Mouse (Mus musculus): ENCODE results near the gene Stmn3. TPM values are rescaled to one million over a fixed set of nuclear protein-coding genes. Genes with fewer than 3 reads are reported as not detected.

Stmn3 gene
- total RNA-seq, 2 experiments from 2014 or later = not detected

GRCm38 (mm10) chr2:181286629-181287337 lies 27.5 kb downstream of the Stmn3 start:
- no peak for DNase-seq (ENCODE audit: low spot score)

GRCm38 (mm10) chr2:181279968-181280367 lies 34.3 kb downstream of the Stmn3 start:
- DNase-seq (ENCODE audit: low spot score) = no peak

- DNase-seq (ENCODE audit: low spot score) = no peak
Observed at GRCm38 (mm10) chr2:181277866-181278265, 36.4 kb downstream of the Stmn3 start.

GRCm38 (mm10) chr2:181276766-181277165 lies 37.5 kb downstream of the Stmn3 start:
- no peak for DNase-seq (ENCODE audit: low spot score)

GRCm38 (mm10) chr2:181274639-181275038 lies 39.7 kb downstream of the Stmn3 start:
- DNase-seq (ENCODE audit: low spot score) = no peak

- no peak for DNase-seq (ENCODE audit: low spot score)
Observed at GRCm38 (mm10) chr2:181273829-181274228, 40.5 kb downstream of the Stmn3 start.

GRCm38 (mm10) chr2:181272092-181272491 lies 42.2 kb downstream of the Stmn3 start:
- no peak for DNase-seq (ENCODE audit: low spot score)

- no peak for DNase-seq (ENCODE audit: low spot score)
Observed at GRCm38 (mm10) chr2:181266839-181267238, 47.5 kb downstream of the Stmn3 start.

Other genes with a start within 250 kb of the Stmn3 start
- gene Kcnq2, start 179.2 kb downstream of the Stmn3 start, total RNA-seq (2021) = under 1 TPM in 1 of 2 experiments, not detected in 1; 0.18 TPM
- 1,000 to 10,000 TPM; 2,039 to 2,096 TPM for gene Eef1a2, start 157.5 kb downstream of the Stmn3 start, total RNA-seq (2021)
- 10 to 100 TPM; 41.7 to 44.5 TPM for gene Ppdpf, start 127.3 kb downstream of the Stmn3 start, total RNA-seq (2021)
- gene Ptk6, start 111.7 kb downstream of the Stmn3 start, total RNA-seq (2021) = not detected
- gene Srms, start 101.3 kb downstream of the Stmn3 start, total RNA-seq (2021) = under 1 TPM; 0.19 to 0.21 TPM
- gene Fndc11, start 94.5 kb downstream of the Stmn3 start, total RNA-seq (2021) = not detected
- 1 to 10 TPM; 2.6 to 3.1 TPM for gene Helz2, start 72.5 kb downstream of the Stmn3 start, total RNA-seq (2021)
- 1 to 10 TPM; 7.2 to 8.7 TPM for gene Gmeb2, start 26.5 kb downstream of the Stmn3 start, total RNA-seq (2021)
- 10 to 100 TPM in 1 of 2 experiments, 1 to 10 TPM in 1; 7.3 to 10.8 TPM for gene Rtel1, start 5.2 kb upstream of the Stmn3 start, total RNA-seq (2021)
- gene Zgpat, start 50.4 kb upstream of the Stmn3 start, total RNA-seq (2021) = 10 to 100 TPM; 11.7 to 12.4 TPM
- gene Arfrp1, start 50.9 kb upstream of the Stmn3 start, total RNA-seq (2021) = 10 to 100 TPM; 23.0 to 26.5 TPM
- 1 to 10 TPM; 3.8 to 4.5 TPM for gene Lime1, start 65.6 kb upstream of the Stmn3 start, total RNA-seq (2021)
- 1 to 10 TPM; 3.3 to 5.9 TPM for gene Zbtb46, start 144.9 kb upstream of the Stmn3 start, total RNA-seq (2021)
- gene Abhd16b, start 178.7 kb upstream of the Stmn3 start, total RNA-seq (2021) = not detected
- gene Tpd52l2, start 182.6 kb upstream of the Stmn3 start, total RNA-seq (2021) = 10 to 100 TPM; 48.9 to 51.1 TPM
- 10 to 100 TPM; 42.2 to 47.7 TPM for gene Dnajc5, start 206.0 kb upstream of the Stmn3 start, total RNA-seq (2021)